Mouse (Mus musculus): ENCODE data around the gene Emc9.

- TF ChIP-seq USF1 (IDR thresholded peaks at IDR 0.05; ENCODE audit: low read depth) (no peak), CTCF (IDR thresholded peaks at IDR 0.05; ENCODE audit: control insufficient read depth, insufficient read depth, insufficient read length) (no peak), MYOD1 (IDR thresholded peaks at IDR 0.05; ENCODE audit: control insufficient read depth, insufficient read length, low read depth) (no peak), MAX (IDR thresholded peaks at IDR 0.05) (no peak), MYOG (IDR thresholded peaks at IDR 0.05; ENCODE audit: control insufficient read depth, extremely low read depth, insufficient read length) (no peak), CEBPB (IDR thresholded peaks at IDR 0.05; ENCODE audit: low read depth) (no peak), FOSL1 (IDR thresholded peaks at IDR 0.05; ENCODE audit: insufficient read depth, low read length, poor library complexity, severe bottlenecking) (no peak)
Measured at GRCm38 (mm10) chr14:55555788-55556187, 29.3 kb downstream of the Emc9 start.
